Mouse (Mus musculus) intestine, embryonic 14.5 days (tissue): ENCODE measurements around the gene Znrf1. TPM values are rescaled to one million over a fixed set of nuclear protein-coding genes. Genes with fewer than 3 reads are reported as not detected.

Experiments
- ATAC-seq: fragments of 200-750 bp; cut with Nextera tagmentation; replicated peaks from 2 replicates; pipeline ENCODE4 v1.8.0; 2017; ENCODE audit warnings: low read depth, moderate number of reproducible peaks, moderate TSS enrichment, moderate library complexity; ENCODE audit not compliant: low FRiP score, low TSS enrichment
- DNase-seq: peaks from one replicate; pipeline ENCODE4 v3.0.0-alpha.2; 2018; ENCODE audit warnings: low spot score
- H3K27ac ChIP-seq: fragments of 300-500 bp; sonication (generic); 2 replicates; pipeline ENCODE4 v1.5.1; 2014; ENCODE audit warnings: low read depth, mild to moderate bottlenecking, control low read depth
- H3K27me3 ChIP-seq: fragments of 300-500 bp; sonication (generic); replicated peaks from 2 replicates; pipeline ENCODE4 v1.6.1; 2014; ENCODE audit warnings: low read length, control low read depth; ENCODE audit not compliant: control insufficient read depth, insufficient read depth
- H3K36me3 ChIP-seq: fragments of 300-500 bp; sonication (generic); 2 replicates; pipeline ENCODE4 v1.6.1; 2014; ENCODE audit warnings: low read length, control low read depth; ENCODE audit not compliant: control insufficient read depth, insufficient read depth
- H3K4me1 ChIP-seq: fragments of 300-500 bp; sonication (generic); replicated peaks from 2 replicates; pipeline ENCODE4 v1.6.1; 2014; ENCODE audit warnings: low read length, control low read depth, mixed read lengths; ENCODE audit not compliant: control insufficient read depth, insufficient read depth
- H3K4me2 ChIP-seq: fragments of 300-500 bp; sonication (generic); 2 replicates; pipeline ENCODE4 v1.6.1; 2014; ENCODE audit warnings: low read length
- H3K4me3 ChIP-seq: fragments of 300-500 bp; sonication (generic); 2 replicates; pipeline ENCODE4 v1.5.1; 2014; ENCODE audit warnings: low read depth, low read length, control low read depth, mixed read lengths
- H3K9ac ChIP-seq: fragments of 300-500 bp; sonication (generic); 2 replicates; pipeline ENCODE4 v1.6.1; 2014; ENCODE audit warnings: mild to moderate bottlenecking, low read length
- H3K9me3 ChIP-seq: fragments of 300-500 bp; sonication (generic); 2 replicates; pipeline ENCODE4 v1.6.1; 2016; ENCODE audit warnings: low read length, control low read depth; ENCODE audit not compliant: control insufficient read depth
- WGBS: fragments of 180-500 bp; shearing (Covaris S2); extraction: QIAGEN DNeasy Blood & Tissue Kit; methylation state at CpG from one replicate; pipeline ENCODE4 v1.1.7; 2014; 5-methylcytosine and 5-hydroxymethylcytosine counted together
- polyA plus RNA-seq: library from polyadenylated mRNA; unstranded; fragments of >200 nt; fragmentation: Nextera tagmentation; extraction: Ambion mirVana; gene quantifications from 2 replicates; pipeline ENCODE4 v1.2.1, GENCODE M21; 2014

Gene Znrf1
- polyA plus RNA-seq, 1 experiment from 2014 or later, result 34.2 TPM

GRCm38 (mm10) chr8:111508566-111508965 is 27.3 kb upstream of the Znrf1 start:
- 34% methylated on average over 2 of the region's 2 CpGs for WGBS
- Histone ChIP-seq H3K4me1 (0 out of 2 replicates have a peak, but pooled peaks cover 3% of the 10 kb centered on the region), H3K4me2 (no peak overlapping the region), H3K9ac (no peak overlapping the region), H3K27ac (no peak overlapping the region), H3K27me3 (no peaks in the 10 kb centered on the region), H3K4me3 (no peak overlapping the region), H3K36me3 (0 out of 2 replicates have a peak, but pooled peaks cover 2% of the 10 kb centered on the region), H3K9me3 (no peaks in the 10 kb centered on the region)
- no peak for DNase-seq
- ATAC-seq, result no peak

- Histone ChIP-seq H3K27me3 (no peaks in the 10 kb centered on the region), H3K9me3 (no peaks in the 10 kb centered on the region), H3K36me3 (no peaks in the 10 kb centered on the region), H3K4me2 (no peak overlapping the region), H3K27ac (no peak overlapping the region), H3K4me1 (0 out of 2 replicates have a peak, but pooled peaks cover 3% of the 10 kb centered on the region), H3K9ac (no peak overlapping the region), H3K4me3 (no peak overlapping the region)
- WGBS, result 80% methylated on average over 11 of the region's 11 CpGs
- ATAC-seq, result no peak
- DNase-seq, result no peak
These were observed 26.6 kb upstream of the Znrf1 start for GRCm38 (mm10) chr8:111509278-111509677.

GRCm38 (mm10) chr8:111510401-111510800 is 25.5 kb upstream of the Znrf1 start:
- no peaks in the 10 kb centered on the region for H3K36me3 ChIP-seq
- H3K4me2 ChIP-seq, result no peak overlapping the region
- WGBS, result 48% methylated on average over 4 of the region's 4 CpGs
- no peak for DNase-seq
- H3K27ac ChIP-seq, result no peak overlapping the region
- H3K27me3 ChIP-seq, result no peaks in the 10 kb centered on the region
- H3K9ac ChIP-seq, result no peak overlapping the region
- 0 out of 2 replicates have a peak, but pooled peaks cover 3% of the 10 kb centered on the region for H3K4me1 ChIP-seq
- no peaks in the 10 kb centered on the region for H3K9me3 ChIP-seq
- ATAC-seq, result no peak
- no peak overlapping the region for H3K4me3 ChIP-seq

- Histone ChIP-seq H3K4me2 (no peak overlapping the region), H3K4me3 (no peak overlapping the region), H3K9me3 (no peaks in the 10 kb centered on the region), H3K4me1 (0 out of 2 replicates have a peak, but pooled peaks cover 3% of the 10 kb centered on the region), H3K27ac (no peak overlapping the region), H3K36me3 (no peaks in the 10 kb centered on the region), H3K9ac (no peak overlapping the region), H3K27me3 (no peaks in the 10 kb centered on the region)
- WGBS, result 76% methylated on average over 7 of the region's 7 CpGs
- no peak for DNase-seq
- no peak for ATAC-seq
These were observed 23.0 kb upstream of the Znrf1 start for GRCm38 (mm10) chr8:111512941-111513340.

GRCm38 (mm10) chr8:111513446-111513845 is 22.5 kb upstream of the Znrf1 start:
- Histone ChIP-seq H3K27ac (no peak overlapping the region), H3K9me3 (no peaks in the 10 kb centered on the region), H3K4me1 (0 out of 2 replicates have a peak, but pooled peaks cover 3% of the 10 kb centered on the region), H3K9ac (no peak overlapping the region), H3K36me3 (no peaks in the 10 kb centered on the region), H3K4me2 (no peak overlapping the region), H3K4me3 (no peak overlapping the region), H3K27me3 (no peaks in the 10 kb centered on the region)
- no peak for ATAC-seq
- DNase-seq, result no peak
- 82% methylated on average over 8 of the region's 8 CpGs for WGBS

GRCm38 (mm10) chr8:111516451-111517035 is 19.4 kb upstream of the Znrf1 start:
- H3K4me1 ChIP-seq, result peaks cover 7% of the 10 kb centered on the region; the same call in 1 of the 2 replicates
- H3K4me3 ChIP-seq, result no peak overlapping the region
- no peaks in the 10 kb centered on the region for H3K9me3 ChIP-seq
- H3K36me3 ChIP-seq, result no peaks in the 10 kb centered on the region
- DNase-seq, result no peak
- no peak for ATAC-seq
- H3K9ac ChIP-seq, result no peak overlapping the region
- H3K27ac ChIP-seq, result no peak overlapping the region
- no peak overlapping the region for H3K4me2 ChIP-seq
- H3K27me3 ChIP-seq, result no peaks in the 10 kb centered on the region
- 80% methylated on average over 7 of the region's 7 CpGs for WGBS

- Histone ChIP-seq H3K9ac (no peak overlapping the region), H3K4me1 (peaks cover 7% of the 10 kb centered on the region; the same call in 1 of the 2 replicates), H3K4me2 (no peak overlapping the region), H3K9me3 (no peaks in the 10 kb centered on the region), H3K27ac (no peak overlapping the region), H3K4me3 (no peak overlapping the region), H3K36me3 (no peaks in the 10 kb centered on the region), H3K27me3 (no peaks in the 10 kb centered on the region)
- 82% methylated on average over 2 of the region's 2 CpGs for WGBS
- ATAC-seq (no peak), DNase-seq (no peak)
These were observed 18.4 kb upstream of the Znrf1 start for GRCm38 (mm10) chr8:111517466-111517865.

GRCm38 (mm10) chr8:111521713-111522429 is 14.0 kb upstream of the Znrf1 start, which contains the start of gene Wdr59:
Gene Wdr59, minus strand, starts transcription at chr8:111522092.
- Histone ChIP-seq H3K36me3 (no peaks in the 10 kb centered on the region), H3K9ac (peak within 1 kb of the TSS; percentile 48), H3K27ac (no peak within 1 kb of the TSS), H3K4me2 (peak within 1 kb of the TSS; percentile 72), H3K4me1 (peaks cover 7% of the 10 kb centered on the region; the same call in 1 of the 2 replicates), H3K27me3 (no peaks in the 10 kb centered on the region), H3K4me3 (peak within 1 kb of the TSS; percentile 67), H3K9me3 (no peaks in the 10 kb centered on the region)
- WGBS, result under 1% methylated on average over 34 of the region's 34 CpGs
- ATAC-seq (peak; percentile 100), DNase-seq (peak; percentile 98)
